Mouse (Mus musculus) lung, postnatal 4 days (tissue): ENCODE measurements around the gene Oprd1.

ENCODE experiments used
- DNase-seq, 2 experiments: peaks; one replicate each; pipeline ENCODE4 v3.0.0; 2021

The Oprd1 gene

DNA sequence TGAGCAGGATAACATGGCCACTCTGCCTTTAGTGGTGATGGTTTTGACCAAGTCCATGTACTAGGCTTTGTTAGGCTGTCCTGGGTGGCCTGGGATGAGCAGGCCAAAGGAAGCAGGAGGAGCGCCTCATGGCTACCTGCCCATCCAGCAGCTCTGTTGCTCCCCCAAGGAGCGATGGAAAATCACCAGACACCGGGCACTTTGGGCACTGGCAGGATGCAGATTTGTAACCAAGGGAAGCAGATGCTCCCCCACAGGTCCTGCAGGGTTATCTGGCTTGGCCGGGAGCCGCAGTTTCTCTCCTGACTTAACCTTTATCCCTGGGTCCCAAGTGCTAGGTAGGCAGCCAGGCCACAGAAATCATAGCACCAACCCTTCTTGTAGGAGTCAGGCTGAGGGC lies 10.9 kb downstream of the Oprd1 start:
- DNase-seq, result no peak

DNA sequence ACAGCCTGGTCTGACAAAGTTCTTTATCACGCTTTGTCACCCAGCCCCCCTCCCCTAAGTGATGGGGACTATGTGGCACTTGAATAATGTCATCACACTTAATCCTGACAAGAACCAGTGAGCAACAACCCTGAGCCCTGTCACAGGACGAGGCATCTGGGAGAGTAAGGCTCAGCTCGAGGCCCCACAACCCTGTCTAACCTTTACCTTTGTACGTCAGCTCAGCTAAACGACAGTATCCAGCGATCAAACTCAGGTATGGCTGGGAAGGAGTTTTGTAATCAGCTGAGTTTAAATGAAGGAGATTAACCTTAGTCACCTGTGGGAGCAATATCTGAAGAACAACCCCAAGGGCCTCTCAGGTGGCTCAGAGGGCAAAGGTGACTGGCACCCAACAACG lies 12.0 kb downstream of the Oprd1 start:
- no peak for DNase-seq

DNA sequence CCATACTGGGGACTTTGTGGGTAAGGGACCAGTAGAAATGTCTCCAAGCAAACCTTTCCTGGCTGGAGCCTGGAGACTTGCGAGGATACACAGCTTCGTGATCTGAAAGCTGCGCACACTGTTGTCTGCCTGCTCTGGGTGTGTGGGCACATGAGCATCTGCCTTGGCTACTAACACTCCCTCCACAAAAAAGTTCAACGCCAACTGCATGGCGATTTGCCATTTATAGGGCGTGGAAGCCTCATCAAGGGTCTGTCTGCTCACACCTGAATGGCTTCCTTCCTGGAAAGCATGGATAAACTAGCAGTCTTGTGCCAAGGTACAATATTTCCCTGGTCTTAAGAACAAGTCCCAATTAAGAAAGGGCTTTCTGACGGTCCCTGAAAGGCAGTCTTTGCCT lies 12.5 kb downstream of the Oprd1 start:
- DNase-seq, result no peak

DNA sequence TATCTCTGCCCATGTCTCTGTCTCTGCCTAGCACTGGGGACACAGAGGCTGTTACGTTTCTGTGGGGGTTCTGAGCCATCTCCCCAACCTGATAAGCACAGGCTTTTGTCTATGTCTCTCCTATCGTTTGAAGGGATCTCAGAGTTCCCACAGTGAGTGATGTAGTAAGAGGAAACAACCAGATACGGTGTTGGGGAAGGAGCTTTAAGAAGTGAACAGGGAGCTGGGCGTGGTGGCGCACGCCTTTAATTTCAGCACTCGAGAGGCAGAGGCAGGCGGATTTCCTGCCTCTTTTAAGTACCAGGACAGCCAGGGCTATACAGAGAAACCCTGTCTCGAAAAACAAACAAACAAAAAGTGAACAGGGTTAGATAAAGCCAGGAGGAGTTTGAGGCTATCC lies 13.2 kb downstream of the Oprd1 start:
- DNase-seq, result no peak

DNA sequence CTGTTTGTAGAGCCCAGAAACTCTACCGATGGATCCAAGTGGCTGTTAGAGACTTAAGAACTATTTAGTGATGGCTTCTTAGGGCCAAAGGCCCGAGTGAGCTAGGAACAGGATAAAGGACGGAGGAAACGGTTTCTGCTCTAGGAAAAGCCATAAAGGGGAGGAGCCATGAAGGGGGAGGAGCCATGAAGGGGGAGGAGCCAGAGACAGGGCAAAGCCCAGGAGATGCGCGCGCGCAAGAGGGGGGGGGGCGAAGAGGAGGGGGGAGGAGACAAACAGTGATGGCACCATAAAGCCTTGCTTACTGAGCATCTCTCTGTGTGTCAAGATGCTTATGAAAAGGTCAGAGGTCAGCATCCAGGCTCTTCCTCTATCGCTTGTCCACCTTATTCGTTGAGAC lies 13.6 kb downstream of the Oprd1 start:
- DNase-seq, result no peak

DNA sequence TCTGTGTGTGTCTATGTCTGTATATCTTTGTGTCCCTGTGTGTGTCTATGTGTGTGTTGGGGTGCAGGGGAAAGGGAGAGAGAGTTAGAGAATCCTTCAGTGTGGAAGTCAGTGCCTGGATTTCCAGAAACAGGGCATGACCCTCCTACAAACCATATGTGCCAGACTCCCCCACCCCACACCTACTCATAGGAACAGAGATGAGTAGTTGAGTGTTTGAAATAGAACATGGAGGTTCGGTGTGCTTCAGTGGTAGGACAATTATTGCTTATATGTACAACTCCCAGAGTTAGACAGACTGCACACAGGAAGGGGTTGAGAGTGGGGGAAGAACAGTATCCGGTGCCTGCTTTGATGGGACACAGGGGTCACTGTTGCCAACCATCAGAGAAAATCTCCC lies 14.2 kb downstream of the Oprd1 start:
- no peak for DNase-seq

DNA sequence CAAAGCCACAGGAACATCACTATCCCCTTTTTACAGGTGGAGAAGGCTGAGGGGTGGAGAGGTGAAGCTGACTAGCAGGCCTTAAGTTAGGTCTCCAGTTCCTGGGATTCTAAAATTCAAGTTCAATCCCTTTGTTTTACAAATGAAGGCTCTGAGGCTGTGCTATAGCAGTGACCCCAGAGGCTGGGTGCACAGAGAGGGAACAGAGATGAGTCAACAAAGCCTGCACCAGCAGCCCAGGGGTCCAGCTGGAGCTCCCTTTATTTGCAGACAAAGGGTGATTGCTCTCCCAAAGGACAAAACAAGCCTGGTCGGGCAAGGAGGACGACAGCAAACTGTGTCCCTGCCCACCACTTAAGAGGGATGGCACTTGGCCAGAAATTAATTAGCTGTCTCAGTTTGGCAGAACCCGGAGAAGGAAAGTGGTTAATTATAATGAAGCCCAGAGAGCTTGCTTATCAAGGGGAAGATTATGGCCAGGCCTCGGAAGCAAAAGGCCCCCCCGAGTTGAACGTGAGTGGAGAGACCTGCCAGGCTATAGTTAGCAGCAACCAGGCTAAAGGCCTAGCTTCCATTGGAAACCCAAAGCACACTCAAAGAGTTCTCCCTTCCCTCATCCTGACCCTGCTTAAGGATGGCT lies 15.2 kb downstream of the Oprd1 start:
- no peak for DNase-seq

DNA sequence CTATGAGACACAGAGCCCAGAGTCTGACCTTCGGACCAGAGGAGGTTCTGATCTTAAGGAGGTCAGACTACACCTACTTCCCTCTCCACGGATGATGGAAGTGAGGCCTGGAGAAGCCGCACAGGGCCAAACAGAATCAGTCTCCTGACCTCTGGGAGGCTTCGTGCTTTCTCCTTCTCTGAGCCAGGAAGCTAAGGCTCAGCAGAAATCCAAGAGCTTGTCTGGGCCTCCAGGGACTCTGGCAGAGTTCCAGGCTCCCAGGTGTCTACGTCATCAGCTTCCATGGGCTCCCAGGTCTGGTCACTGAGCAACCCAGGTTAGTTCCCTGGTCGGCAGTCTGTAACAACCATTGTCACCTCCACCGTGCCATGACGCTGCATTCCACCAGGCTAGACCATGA lies 17.2 kb downstream of the Oprd1 start:
- DNase-seq, result no peak

DNA sequence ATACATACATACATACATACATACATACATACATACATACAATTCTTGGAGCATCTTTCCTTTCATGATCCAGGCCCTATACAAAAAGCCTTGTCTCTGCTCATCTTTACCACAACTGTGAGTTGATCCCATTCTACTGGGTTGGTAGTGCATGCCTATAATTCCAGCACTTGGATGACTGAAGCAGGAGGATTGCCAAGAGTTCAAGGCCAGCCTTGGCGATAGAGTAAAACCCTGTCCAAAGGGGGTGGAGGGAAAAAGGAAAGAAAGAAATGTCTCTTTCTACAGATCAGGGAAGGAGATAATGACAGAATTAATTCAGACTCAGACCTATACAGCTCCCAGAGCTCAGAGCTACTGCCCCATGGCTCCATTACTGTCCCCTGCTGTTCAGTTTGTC lies 21.1 kb downstream of the Oprd1 start:
- DNase-seq, result no peak

DNA sequence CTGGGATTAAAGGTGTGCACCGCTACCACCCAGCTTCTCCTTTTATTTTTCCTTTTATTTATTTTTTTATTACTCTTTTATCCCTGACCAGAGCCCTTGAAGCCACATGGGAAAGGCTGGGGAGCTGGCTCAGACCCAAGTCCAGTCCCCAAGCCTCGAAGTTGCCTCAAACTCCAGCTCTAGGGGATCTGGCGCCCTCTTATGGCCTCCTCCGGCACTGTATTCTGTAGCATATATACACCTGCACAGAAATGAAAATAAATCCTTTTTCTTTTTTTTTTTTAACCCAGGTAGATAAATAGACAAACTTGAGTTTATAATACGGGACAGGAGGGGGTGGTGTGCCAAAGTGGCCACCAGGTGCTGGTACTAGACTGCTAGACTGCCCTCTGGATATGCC lies 22.6 kb downstream of the Oprd1 start:
- DNase-seq, result no peak

DNA sequence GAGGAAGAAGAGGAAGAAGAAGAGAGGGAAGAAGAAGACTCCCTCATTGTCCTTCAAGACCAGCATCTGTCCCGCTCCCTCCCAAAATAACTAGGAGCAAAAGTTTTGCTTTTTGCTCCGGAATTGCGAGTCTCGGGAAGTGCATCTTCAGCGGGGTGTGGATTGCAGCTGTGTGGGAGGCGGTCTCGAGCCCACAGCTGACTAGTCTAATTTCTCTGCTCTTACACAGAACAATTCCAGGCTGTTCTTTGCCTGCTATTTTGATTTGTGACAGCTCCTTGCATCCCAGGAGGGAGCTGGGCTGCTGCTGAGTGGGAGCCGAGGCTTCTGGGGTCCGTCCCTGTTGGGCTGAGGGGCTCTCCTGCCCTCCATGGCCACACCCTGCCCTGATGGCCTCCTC lies 24.7 kb downstream of the Oprd1 start:
- DNase-seq, result no peak

DNA sequence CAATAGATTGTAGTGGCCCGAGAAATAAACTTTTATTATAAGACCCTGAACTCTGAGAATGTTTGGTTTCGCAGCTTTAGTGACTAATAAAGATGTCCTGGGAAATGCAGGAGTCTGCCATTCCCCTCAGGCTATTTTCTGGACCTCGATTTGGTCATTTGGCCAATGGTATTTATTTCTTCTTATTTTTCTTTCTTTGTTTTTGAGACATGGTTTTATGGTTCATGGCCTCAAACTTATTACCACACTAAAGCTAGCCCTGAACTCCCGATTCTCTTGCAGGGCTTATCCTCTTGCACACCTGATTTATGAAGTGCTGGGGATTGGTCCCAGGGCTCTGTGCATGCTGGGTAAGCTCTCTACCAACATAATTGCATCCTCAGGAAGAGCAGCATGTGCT lies 28.0 kb downstream of the Oprd1 start:
- DNase-seq, result no peak

DNA sequence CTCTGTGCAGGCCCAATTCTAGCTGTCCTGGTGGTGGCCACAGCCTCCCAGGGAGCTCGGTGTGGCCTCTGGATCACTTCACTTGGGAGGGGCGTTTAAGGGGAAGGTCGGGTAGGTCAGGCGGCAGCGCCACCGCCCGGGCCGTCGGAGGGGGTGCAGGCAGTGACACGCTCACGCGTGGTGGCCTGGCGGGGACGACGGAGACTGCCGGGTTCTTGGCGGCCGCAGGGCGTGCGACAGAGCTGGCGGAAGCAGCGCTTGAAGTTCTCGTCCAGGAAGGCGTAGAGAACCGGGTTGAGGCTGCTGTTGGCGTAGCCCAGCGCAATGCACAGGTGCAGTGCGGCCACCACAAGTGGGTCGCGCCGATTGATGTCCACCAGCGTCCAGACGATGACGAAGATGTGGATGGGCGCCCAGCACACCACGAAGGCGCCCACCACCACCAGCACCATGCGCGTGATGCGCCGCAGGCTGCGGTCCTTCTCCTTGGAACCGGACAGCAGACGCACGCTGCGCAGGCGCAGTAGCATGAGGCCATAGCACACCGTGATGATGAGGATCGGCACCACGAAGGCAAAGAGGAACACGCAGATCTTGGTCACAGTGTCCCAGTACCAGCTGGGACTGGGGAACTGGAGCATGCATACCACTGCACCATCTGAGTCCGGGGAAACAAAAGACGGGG lies 30.7 kb downstream of the Oprd1 start:
- DNase-seq, result peak; percentile 14 to 25

DNA sequence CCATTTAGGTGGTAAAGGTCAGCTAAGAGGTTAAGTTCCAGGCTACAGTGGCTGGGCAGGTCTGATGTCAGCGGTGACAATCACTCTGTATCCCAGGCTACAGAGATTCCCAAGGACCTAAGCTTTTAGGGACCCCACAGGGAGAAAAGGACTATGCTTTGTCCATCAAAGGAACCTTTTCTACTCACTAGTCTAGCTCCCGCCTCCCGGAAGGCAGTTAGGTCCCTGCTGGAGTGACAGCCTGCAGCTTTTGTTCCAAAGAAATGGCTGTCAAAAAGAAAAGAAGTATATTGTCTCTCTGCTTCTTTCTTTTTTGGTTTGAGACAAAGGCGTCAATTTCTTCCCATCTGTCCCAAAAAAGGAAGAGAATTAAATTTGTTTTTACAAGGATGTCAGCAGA lies 33.1 kb downstream of the Oprd1 start:
- no peak for DNase-seq

DNA sequence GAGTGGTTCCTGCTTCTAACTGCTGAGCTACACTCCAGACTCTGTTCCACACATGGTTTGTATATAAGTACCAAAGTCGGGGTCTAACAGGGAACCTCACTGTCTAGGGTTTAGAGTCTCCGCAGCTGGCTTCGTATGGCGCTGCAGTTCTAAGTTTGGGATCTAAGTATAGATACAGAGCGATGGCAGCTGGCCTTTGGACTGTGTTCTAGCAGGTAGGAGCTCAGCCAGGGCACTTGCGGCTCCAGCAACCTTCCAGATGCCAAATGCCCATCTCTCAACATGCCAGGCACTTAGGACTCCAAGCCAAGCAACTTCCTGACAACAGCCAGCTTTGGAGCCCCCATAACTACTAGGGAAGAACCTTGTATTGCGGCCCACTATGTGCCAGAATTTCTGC lies 36.1 kb downstream of the Oprd1 start:
- DNase-seq, result no peak

DNA sequence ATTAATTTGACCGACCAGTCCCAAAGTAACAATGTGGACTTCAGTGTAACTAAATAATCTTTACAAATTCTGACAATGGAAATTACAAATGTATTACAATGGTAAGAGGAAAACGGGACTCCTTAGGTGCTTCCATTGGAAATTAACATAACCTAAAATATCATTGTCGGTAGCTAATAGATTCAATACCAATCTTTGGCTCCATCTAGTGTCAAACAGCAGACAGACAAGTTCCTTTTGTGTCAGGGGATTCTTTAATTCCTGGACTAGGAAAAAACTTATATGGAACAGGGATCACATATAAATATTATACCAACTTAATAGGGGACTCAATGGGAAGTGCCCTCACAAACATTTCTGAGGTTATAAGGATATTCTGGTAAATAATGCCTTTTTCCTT lies 43.1 kb downstream of the Oprd1 start:
- DNase-seq, result no peak

DNA sequence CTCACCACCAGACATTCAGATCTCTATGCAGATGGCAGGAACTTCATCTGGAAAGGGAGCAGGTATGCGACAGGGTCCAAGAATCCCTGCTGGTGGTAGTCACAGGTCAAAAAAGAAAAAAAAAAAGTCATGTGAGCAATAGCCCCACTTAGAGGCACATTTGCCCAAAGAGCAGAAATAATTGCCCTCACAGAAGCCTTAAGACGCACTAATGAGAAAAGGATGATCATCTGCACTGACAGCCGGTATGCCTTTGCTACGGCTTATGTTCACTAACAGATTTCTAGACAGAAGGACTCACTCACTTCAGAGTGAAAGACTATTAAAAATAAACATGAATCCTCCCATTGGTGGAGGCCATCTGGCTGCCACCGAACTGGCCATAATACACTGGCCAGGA lies 44.7 kb downstream of the Oprd1 start:
- DNase-seq, result no peak

DNA sequence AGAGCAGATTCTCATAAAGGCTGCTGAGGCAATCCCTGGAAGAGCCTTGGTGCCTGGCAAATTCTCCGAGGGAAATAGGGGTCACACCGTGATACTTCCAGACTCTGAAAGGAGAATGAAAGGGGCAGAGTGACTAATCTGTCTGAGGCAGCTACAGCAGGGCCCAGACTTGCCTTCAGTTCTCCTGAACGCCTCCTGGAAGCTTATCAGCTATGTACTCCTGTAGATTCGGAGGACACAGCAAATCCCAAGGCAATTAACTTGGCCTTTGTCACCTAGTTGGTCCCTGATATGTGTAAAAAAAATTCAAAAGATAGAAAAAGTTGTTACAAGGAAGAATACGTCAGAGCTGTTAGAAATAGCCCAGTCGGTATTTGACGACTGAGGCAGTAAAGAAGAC lies 49.2 kb downstream of the Oprd1 start:
- no peak for DNase-seq

DNA sequence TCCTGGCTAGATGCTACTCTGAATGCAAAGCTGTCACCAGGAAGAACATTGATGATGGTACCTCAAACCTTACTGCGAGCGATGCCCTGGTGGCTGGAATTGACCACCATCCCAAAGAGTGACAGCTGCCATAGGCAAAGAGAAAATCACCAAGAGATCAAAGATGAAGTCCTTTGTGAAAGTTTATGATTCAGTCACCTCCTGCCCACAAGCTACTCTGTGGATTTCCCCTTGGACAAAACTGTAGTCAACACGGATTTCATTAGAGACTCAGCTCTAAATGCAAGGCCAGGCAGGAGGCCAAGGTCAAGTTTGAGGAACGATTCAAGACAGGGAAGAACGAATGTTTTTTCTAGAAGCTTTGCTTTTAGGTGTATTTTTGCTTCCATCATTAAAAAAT lies 50.4 kb downstream of the Oprd1 start:
- no peak for DNase-seq

DNA sequence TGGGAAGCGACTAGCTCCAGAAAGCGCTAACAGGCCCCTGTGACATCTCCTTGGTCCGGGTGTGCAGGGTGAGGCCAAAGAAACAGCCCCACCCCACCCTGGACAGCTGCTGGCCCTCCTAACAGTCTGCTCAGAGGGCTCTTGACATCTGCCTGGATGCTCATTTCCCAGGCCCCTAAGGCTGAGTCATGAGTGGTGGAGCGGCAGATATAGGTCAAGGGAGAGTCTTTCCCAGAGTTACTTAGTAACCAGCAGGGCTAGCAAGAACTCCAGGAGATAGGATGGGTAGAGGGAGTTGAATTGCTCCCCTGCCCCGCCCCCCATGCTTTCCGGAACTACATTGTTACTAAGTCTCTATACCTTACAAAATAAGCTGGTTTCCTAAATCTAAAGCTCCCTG lies 51.1 kb downstream of the Oprd1 start:
- DNase-seq, result no peak

DNA sequence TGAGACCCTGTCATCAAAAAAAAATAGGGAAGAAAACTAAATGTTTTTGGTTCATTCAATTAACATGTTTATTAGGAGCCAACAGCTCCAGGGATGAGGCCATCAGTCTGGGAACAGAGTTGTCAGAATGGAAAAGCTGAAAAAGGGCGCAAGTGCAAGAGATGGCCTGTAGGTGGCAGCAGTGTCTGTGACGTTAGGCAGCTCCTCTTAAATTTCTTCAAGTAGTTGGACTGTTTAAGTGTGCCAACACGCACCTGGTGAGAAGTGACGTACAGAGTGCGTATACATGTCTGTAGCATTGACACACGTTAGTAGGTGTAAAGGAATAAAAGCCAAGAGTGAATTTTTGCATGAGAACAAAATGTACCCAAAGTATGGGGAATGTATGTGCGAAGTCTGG lies 55.4 kb downstream of the Oprd1 start:
- DNase-seq, result peak in 1 of 2 experiments; percentile 71

DNA sequence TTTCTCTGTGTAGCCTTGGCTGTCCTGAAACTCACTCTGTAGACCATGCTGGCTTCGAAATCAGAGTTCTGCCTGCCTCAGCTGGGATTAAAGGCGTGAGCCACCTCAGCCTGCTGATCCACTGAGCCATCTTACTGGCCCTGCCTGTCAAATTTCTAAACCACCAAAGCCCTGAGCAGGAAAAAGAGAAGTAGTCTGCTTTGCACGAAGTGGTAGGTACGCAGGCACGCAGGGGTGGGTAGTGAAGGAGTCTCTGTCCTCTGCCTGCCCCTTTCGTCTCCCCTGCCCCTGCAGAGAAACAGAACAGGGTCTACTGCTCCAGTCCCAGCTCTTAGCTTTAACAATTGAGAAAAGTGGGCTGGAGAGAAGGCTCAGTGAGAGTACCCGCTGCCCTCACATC lies 59.2 kb downstream of the Oprd1 start:
- DNase-seq, result no peak

DNA sequence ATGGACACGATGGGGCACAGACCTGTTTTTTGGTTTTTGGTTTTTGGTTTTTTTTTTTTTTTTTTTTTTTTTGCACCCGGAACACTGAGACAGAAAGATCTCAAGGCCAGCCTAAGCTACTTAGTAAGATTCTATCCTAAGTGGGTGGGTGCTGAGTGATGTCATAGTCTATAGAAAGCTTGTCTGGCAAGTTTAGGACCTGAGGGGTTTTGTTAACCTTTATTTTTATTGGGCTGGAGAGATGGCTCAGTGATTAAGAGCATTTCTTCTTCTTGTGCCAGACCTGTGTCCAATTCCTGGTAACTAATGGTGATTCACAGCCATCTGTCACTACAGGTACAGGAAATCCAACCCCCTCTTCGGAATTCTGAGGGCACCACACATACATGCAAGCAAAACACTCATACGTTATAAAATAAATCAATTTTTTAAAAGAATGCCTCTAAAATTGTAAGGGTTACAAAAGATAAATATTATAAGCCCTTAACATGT lies 63.7 kb downstream of the Oprd1 start:
- no peak for DNase-seq

DNA sequence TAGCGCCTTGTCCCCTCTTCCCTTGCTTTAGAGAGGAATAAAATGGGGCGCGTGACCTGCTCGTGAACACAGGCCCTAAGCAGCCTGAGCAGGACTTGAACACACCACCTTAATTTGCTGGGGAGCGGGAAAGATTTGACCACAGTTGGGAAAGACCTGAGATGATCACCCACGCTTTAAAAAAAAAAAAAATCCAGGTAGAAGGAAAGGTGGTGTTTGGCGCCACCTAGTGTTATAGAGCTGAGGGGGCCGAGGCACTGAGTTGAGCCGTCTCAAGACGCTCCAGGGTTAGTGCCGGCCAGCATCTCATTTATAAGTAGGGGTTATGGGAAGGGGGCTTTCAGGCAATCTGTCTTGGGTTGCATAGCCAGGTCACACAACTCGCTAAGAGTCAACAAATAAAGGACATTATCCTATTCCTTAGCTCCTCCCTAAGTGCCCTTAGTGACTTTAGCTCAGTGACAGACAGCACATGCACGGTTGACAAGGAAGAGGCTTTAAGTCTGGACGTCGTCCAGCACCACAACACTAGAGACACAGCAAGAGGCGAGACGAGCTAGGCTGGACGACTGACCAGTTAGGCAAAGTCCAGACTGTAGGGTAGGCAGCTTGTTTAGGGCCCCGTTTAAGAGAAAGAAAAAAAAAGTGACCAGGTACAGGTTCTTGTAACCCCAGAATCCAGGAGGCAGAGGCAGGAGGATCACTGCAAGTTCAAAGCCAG lies 64.6 kb downstream of the Oprd1 start:
- DNase-seq, result peak; percentile 55 to 76
